Mouse (Mus musculus) MEL (cell line): ENCODE data around the gene Ncoa6. TPM values are rescaled to one million over a fixed set of nuclear protein-coding genes. Genes with fewer than 3 reads are reported as not detected.

Experiments
- DNase-seq: peaks from one replicate; pipeline ENCODE4 v3.0.0; 2011; ENCODE audit warnings: low read depth, low spot score
- H3K27ac ChIP-seq: 2 replicates; pipeline ENCODE4 v1.5.1; 2012; ENCODE audit warnings: low read depth, mild to moderate bottlenecking, control low read depth, low read length, moderate library complexity; ENCODE audit not compliant: control insufficient read depth
- H3K27me3 ChIP-seq, 2 experiments: fragments of 150-350 bp in 1 of 2; sonication (generic) in 1 of 2; 2 replicates each; pipeline ENCODE4 v1.6.1; 2012; ENCODE audit warnings: low read length in 2 of 2, mild to moderate bottlenecking in 2 of 2, improper control_type of control experiment in 1 of 2, moderate library complexity in 1 of 2; ENCODE audit not compliant: insufficient read depth in 2 of 2, control insufficient read depth in 1 of 2
- H3K36me3 ChIP-seq, 2 experiments: 2 replicates each; pipeline ENCODE4 v1.6.1; 2012 to 2014; ENCODE audit warnings: low read length in 2 of 2, improper control_type of control experiment in 1 of 2, inconsistent platforms in 1 of 2, mild to moderate bottlenecking in 1 of 2; ENCODE audit not compliant: insufficient read depth in 2 of 2, control insufficient read depth in 1 of 2
- H3K4me1 ChIP-seq, 2 experiments: fragments of 150-350 bp in 1 of 2; sonication (generic) in 1 of 2; 2 replicates each; pipeline ENCODE4 v1.6.1; 2012; ENCODE audit warnings: low read length in 2 of 2, improper control_type of control experiment in 1 of 2, mild to moderate bottlenecking in 1 of 2; ENCODE audit not compliant: insufficient read depth in 2 of 2, control insufficient read depth in 1 of 2
- H3K4me3 ChIP-seq, 2 experiments: fragments of 150-350 bp in 1 of 2; sonication (generic) in 1 of 2; 2 replicates each; pipeline ENCODE4 v1.5.1; 2012; ENCODE audit warnings: low read depth in 2 of 2, low read length in 2 of 2, mild to moderate bottlenecking in 2 of 2, moderate library complexity in 2 of 2, control low read depth in 1 of 2, improper control_type of control experiment in 1 of 2; ENCODE audit not compliant: control insufficient read depth in 1 of 2, insufficient read depth in 1 of 2
- H3K79me2 ChIP-seq: 2 replicates; pipeline ENCODE4 v1.6.1; 2012; ENCODE audit warnings: mild to moderate bottlenecking, low read length, moderate library complexity; ENCODE audit not compliant: control insufficient read depth, poor library complexity, insufficient read depth
- H3K9ac ChIP-seq: 2 replicates; pipeline ENCODE4 v1.6.1; 2012; ENCODE audit warnings: low read depth, mild to moderate bottlenecking, control low read depth, low read length, moderate library complexity; ENCODE audit not compliant: control insufficient read depth, poor library complexity, severe bottlenecking
- H3K9me3 ChIP-seq: fragments of 150-350 bp; sonication (generic); replicated peaks from 2 replicates; pipeline ENCODE4 v1.6.1; 2012; ENCODE audit warnings: mild to moderate bottlenecking, low read length, improper control_type of control experiment, moderate library complexity; ENCODE audit not compliant: insufficient read depth
- BHLHE40 ChIP-seq: IDR thresholded peaks from 2 replicates; pipeline ENCODE4 v1.6.1; 2012; ENCODE audit warnings: low read depth, mild to moderate bottlenecking, inconsistent platforms, low read length, improper control_type of control experiment, borderline replicate concordance
- CHD1 ChIP-seq: IDR thresholded peaks from 2 replicates; pipeline ENCODE4 v1.6.1; 2012; ENCODE audit warnings: low read depth, mild to moderate bottlenecking, inconsistent platforms, low read length, improper control_type of control experiment
- CHD2 ChIP-seq: IDR thresholded peaks from 2 replicates; pipeline ENCODE4 v1.6.1; 2011; ENCODE audit warnings: low read length, improper control_type of control experiment
- CTCF ChIP-seq, 3 experiments: IDR thresholded peaks in 2 of 3; conservative IDR thresholded peaks in 1 of 3; 2 replicates each; pipeline ENCODE4 v1.5.1; 2011 to 2012; ENCODE audit warnings: low read length in 3 of 3, low read depth in 2 of 3, mild to moderate bottlenecking in 2 of 3, improper control_type of control experiment in 1 of 3, inconsistent platforms in 1 of 3, mixed read lengths in 1 of 3, moderate library complexity in 1 of 3; ENCODE audit not compliant: control insufficient read depth in 1 of 3, insufficient read depth in 1 of 3, poor library complexity in 1 of 3, severe bottlenecking in 1 of 3
- EP300 ChIP-seq, 2 experiments: IDR thresholded peaks; 2 replicates each; pipeline ENCODE4 v1.6.1; 2011; ENCODE audit warnings: improper control_type of control experiment in 2 of 2, low read length in 2 of 2, low read depth in 1 of 2, mild to moderate bottlenecking in 1 of 2
- ETS1 ChIP-seq: IDR thresholded peaks from 2 replicates; pipeline ENCODE4 v1.6.1; 2012; ENCODE audit warnings: low read depth, mild to moderate bottlenecking, inconsistent platforms, low read length, improper control_type of control experiment, moderate library complexity
- GABPA ChIP-seq: IDR thresholded peaks from 2 replicates; pipeline ENCODE4 v1.6.1; 2012; ENCODE audit warnings: low read depth, mild to moderate bottlenecking, inconsistent platforms, low read length, improper control_type of control experiment, moderate library complexity
- KAT2A ChIP-seq: conservative IDR thresholded peaks from 2 replicates; pipeline ENCODE4 v1.6.1; 2012; ENCODE audit warnings: low read depth, low read length, improper control_type of control experiment, inconsistent platforms
- MAZ ChIP-seq: IDR thresholded peaks from 2 replicates; pipeline ENCODE4 v1.6.1; 2012; ENCODE audit warnings: low read depth, mild to moderate bottlenecking, inconsistent platforms, low read length, improper control_type of control experiment
- MEF2A ChIP-seq: IDR thresholded peaks from 2 replicates; pipeline ENCODE4 v1.6.1; 2014; ENCODE audit warnings: low read depth, mild to moderate bottlenecking, inconsistent platforms, low read length, improper control_type of control experiment; ENCODE audit not compliant: poor library complexity, insufficient replicate concordance, severe bottlenecking; ENCODE audit errors: extremely low read depth
- MXI1 ChIP-seq: IDR thresholded peaks from 2 replicates; pipeline ENCODE4 v1.6.1; 2011; ENCODE audit warnings: mild to moderate bottlenecking, low read depth, low read length, improper control_type of control experiment
- MYB ChIP-seq: IDR thresholded peaks from 2 replicates; pipeline ENCODE4 v1.6.1; 2011; ENCODE audit warnings: mild to moderate bottlenecking, low read depth, low read length, improper control_type of control experiment
- MYC ChIP-seq: IDR thresholded peaks from 2 replicates; pipeline ENCODE4 v1.6.1; 2011; ENCODE audit warnings: low read depth, mild to moderate bottlenecking, low read length, improper control_type of control experiment, moderate library complexity
- NRF1 ChIP-seq: IDR thresholded peaks from 2 replicates; pipeline ENCODE4 v1.6.1; 2014; ENCODE audit warnings: low read depth, mild to moderate bottlenecking, inconsistent platforms, low read length, improper control_type of control experiment, moderate library complexity; ENCODE audit not compliant: poor library complexity, insufficient read depth, severe bottlenecking
- POLR2A ChIP-seq, 2 experiments: IDR thresholded peaks; 2 replicates each; pipeline ENCODE4 v1.6.1; 2011 to 2012; ENCODE audit warnings: low read length in 2 of 2, mild to moderate bottlenecking in 2 of 2, control low read depth in 1 of 2, improper control_type of control experiment in 1 of 2, low read depth in 1 of 2, moderate library complexity in 1 of 2; ENCODE audit not compliant: control insufficient read depth in 1 of 2, insufficient read depth in 1 of 2, poor library complexity in 1 of 2
- RCOR1 ChIP-seq: IDR thresholded peaks from 2 replicates; pipeline ENCODE4 v1.6.1; 2012; ENCODE audit warnings: low read depth, mild to moderate bottlenecking, inconsistent platforms, low read length, improper control_type of control experiment
- SIN3A ChIP-seq: IDR thresholded peaks from 2 replicates; pipeline ENCODE4 v1.6.1; 2012; ENCODE audit warnings: low read length, improper control_type of control experiment, inconsistent platforms
- TAL1 ChIP-seq: IDR thresholded peaks from 2 replicates; pipeline ENCODE4 v1.6.1; 2012; ENCODE audit warnings: mild to moderate bottlenecking, inconsistent platforms, low read length, moderate library complexity, mixed read lengths
- TCF12 ChIP-seq: IDR thresholded peaks from 2 replicates; pipeline ENCODE4 v1.6.1; 2014; ENCODE audit warnings: low read depth, mild to moderate bottlenecking, inconsistent platforms, low read length, improper control_type of control experiment, moderate library complexity
- UBTF ChIP-seq: IDR thresholded peaks from 2 replicates; pipeline ENCODE4 v1.6.1; 2012; ENCODE audit warnings: low read depth, mild to moderate bottlenecking, inconsistent platforms, low read length, improper control_type of control experiment, moderate library complexity, borderline replicate concordance; ENCODE audit not compliant: insufficient read depth
- USF1 ChIP-seq: IDR thresholded peaks from 2 replicates; pipeline ENCODE4 v1.6.1; 2014; ENCODE audit warnings: low read depth, mild to moderate bottlenecking, inconsistent platforms, low read length, improper control_type of control experiment, moderate library complexity
- ZC3H11A ChIP-seq: IDR thresholded peaks from 2 replicates; pipeline ENCODE4 v1.6.1; 2012; ENCODE audit warnings: low read depth, mild to moderate bottlenecking, inconsistent platforms, low read length, improper control_type of control experiment
- polyA plus RNA-seq, 2 experiments: library from polyadenylated mRNA; stranded (reverse) in 1 of 2; unstranded in 1 of 2; fragments of >175 nt in 1 of 2; fragments of >200 nt in 1 of 2; gene quantifications; 2 replicates each; pipeline versions ENCODE4 v1.2.1 to v1.2.4; 2012; ENCODE audit warnings: low replicate concordance in 2 of 2, low read depth in 1 of 2; ENCODE audit not compliant: insufficient read length in 2 of 2, insufficient read depth in 1 of 2, missing spikeins in 1 of 2
- total RNA-seq: library from RNA; depleted of rRNA; stranded (reverse); fragments of 300-350 nt; gene quantifications from 2 replicates; pipeline ENCODE4 v1.2.3, GENCODE M21; 2012

Gene Ncoa6
- total and polyA plus RNA-seq, 3 experiments, result 4.0 to 29.7 TPM; not detected in 1

DNA sequence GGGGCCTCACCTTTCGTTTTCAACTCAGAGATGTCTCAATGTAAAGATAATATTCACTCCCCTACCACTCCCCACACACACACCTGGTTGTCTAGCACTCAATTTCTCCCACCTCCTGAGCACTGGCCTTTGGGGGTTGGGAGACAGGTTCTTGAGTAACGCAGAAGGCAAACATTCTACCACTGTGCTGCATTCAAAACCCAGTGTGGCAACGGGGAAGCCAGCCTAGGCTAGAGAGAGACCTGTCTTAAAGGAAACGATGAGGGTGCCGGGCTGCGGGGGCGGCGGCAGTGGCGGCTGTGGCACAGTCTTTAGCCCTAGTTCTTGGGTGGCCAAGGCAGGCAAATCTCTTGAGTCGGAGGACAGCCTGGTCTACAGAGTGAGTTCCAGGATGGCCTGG lies 97.5 kb downstream of the Ncoa6 start:
- no peak for DNase-seq
- no peak overlapping the region for H3K27ac ChIP-seq
- no peak overlapping the region for H3K4me3 ChIP-seq
- H3K36me3 ChIP-seq, result no peaks in the 10 kb centered on the region
- H3K9ac ChIP-seq, result no peak overlapping the region
- no peak for TF ChIP-seq KAT2A
- no peak for TF ChIP-seq TAL1
- TF ChIP-seq CTCF (IDR thresholded peaks at IDR 0.05 in 2 of 3, conservative IDR thresholded peaks at IDR 0.05 in 1 of 3; ENCODE audit: control insufficient read depth in 1 of 3, insufficient read depth in 1 of 3, low read depth in 2 of 3, low read length in 3 of 3, poor library complexity in 1 of 3, severe bottlenecking in 1 of 3), result no peak
- no peak for TF ChIP-seq MYC
- TF ChIP-seq MYB, result no peak
- no peak for TF ChIP-seq POLR2A (IDR thresholded peaks at IDR 0.05; ENCODE audit: control insufficient read depth in 1 of 2, insufficient read depth in 1 of 2, low read depth in 1 of 2, low read length in 2 of 2, poor library complexity in 1 of 2)
- TF ChIP-seq SIN3A, result no peak
- TF ChIP-seq ZC3H11A, result no peak
- TF ChIP-seq MAZ, result no peak
- TF ChIP-seq TCF12, result no peak
- TF ChIP-seq GABPA, result no peak
- TF ChIP-seq, all 39 proteins: peak for 0
- Histone ChIP-seq H3K27me3 (peaks cover 2 to 4% of the 10 kb centered on the region in 2 experiments; a peak in 3 of 4 replicates), H3K4me1 (no peaks in the 10 kb centered on the region), H3K79me2 (no peaks in the 10 kb centered on the region), H3K9me3 (no peaks in the 10 kb centered on the region)

DNA sequence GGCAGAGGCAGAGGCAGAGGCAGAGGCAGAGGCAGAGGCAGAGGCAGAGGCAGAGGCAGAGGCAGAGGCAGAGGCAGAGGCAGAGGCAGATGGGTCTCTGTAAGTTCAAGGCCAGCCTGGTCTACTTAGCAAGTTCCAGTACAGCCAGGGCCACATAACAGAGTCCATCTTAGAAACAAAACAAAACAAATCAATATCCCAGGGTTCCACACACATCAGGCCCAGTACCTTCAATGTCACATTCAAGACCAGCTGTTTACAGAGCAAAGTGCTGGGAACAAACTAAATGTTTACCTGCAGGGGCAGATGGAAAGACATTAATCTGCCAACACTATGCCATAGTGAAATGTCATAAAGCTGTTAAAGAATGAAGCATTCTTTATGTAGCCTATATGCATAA lies 99.2 kb downstream of the Ncoa6 start:
- DNase-seq, result no peak
- Histone ChIP-seq H3K9ac (no peak overlapping the region), H3K9me3 (no peaks in the 10 kb centered on the region), H3K4me3 (no peak overlapping the region), H3K36me3 (no peaks in the 10 kb centered on the region), H3K79me2 (no peaks in the 10 kb centered on the region), H3K27me3 (peaks cover 2 to 4% of the 10 kb centered on the region in 2 experiments; a peak in 3 of 4 replicates), H3K4me1 (no peaks in the 10 kb centered on the region; a peak in 1 of 4 replicates), H3K27ac (no peak overlapping the region)
- no peak for TF ChIP-seq SIN3A
- no peak for TF ChIP-seq KAT2A
- TF ChIP-seq MEF2A, result no peak
- no peak for TF ChIP-seq EP300 (IDR thresholded peaks at IDR 0.05; ENCODE audit: low read depth in 1 of 2, low read length in 2 of 2)
- TF ChIP-seq RCOR1, result no peak
- no peak for TF ChIP-seq BHLHE40
- TF ChIP-seq POLR2A (IDR thresholded peaks at IDR 0.05; ENCODE audit: control insufficient read depth in 1 of 2, insufficient read depth in 1 of 2, low read depth in 1 of 2, low read length in 2 of 2, poor library complexity in 1 of 2), result no peak
- no peak for TF ChIP-seq CTCF (IDR thresholded peaks at IDR 0.05 in 2 of 3, conservative IDR thresholded peaks at IDR 0.05 in 1 of 3; ENCODE audit: control insufficient read depth in 1 of 3, insufficient read depth in 1 of 3, low read depth in 2 of 3, low read length in 3 of 3, poor library complexity in 1 of 3, severe bottlenecking in 1 of 3)
- TF ChIP-seq MAZ, result no peak
- no peak for TF ChIP-seq CHD2
- no peak for TF ChIP-seq USF1
- TF ChIP-seq TCF12, result no peak
- no peak for TF ChIP-seq CHD1
- TF ChIP-seq ETS1, result no peak
- no peak for TF ChIP-seq MYC
- no peak for TF ChIP-seq UBTF
- no peak for TF ChIP-seq NRF1
- no peak for TF ChIP-seq MXI1
